Mouse (Mus musculus) adrenal gland, postnatal 4 days (tissue): ENCODE data around the gene Prex1. TPM values are rescaled to one million over a fixed set of nuclear protein-coding genes. Genes with fewer than 3 reads are reported as not detected.

ENCODE experiments used
- DNase-seq, 2 experiments: peaks; one replicate each; pipeline ENCODE4 v3.0.0; 2021 to 2022; ENCODE audit warnings: low spot score in 2 of 2, mixed read lengths in 2 of 2
- total RNA-seq, 2 experiments: library from RNA; stranded (reverse); gene quantifications; 2 replicates each; pipeline ENCODE4 v1.2.3; 2021

Gene Prex1
- total RNA-seq, 2 experiments from 2014 or later = 20.9 to 21.2 TPM

- DNase-seq = no peak
These were observed 14.2 kb upstream of the Prex1 start for GRCm38 (mm10) chr2:166727790-166728189.

DNA sequence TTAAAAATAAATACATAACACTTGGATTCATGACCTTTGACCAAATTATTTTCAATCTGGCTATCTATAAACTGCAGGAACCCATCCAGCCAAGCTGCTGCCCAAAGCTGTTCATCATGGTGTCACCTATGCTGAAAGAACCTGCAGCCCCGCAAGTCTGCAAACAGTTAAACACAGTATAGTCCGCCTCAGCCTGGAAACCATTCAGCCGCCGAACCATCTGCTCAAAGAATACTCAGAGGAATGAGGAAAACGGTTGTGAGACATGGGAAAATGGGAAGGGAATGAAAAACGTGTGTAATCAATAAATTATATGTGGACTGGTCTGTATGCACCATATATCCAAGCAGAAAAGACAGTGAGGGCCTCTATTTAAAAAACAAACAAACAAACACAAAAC is 13.3 kb upstream of the Prex1 start:
- DNase-seq = no peak

GRCm38 (mm10) chr2:166720416-166720815 is 6.8 kb upstream of the Prex1 start:
- no peak for DNase-seq

- DNase-seq = no peak
These were observed 6.3 kb upstream of the Prex1 start for GRCm38 (mm10) chr2:166719930-166720305.

- DNase-seq = no peak
These were observed 5.8 kb upstream of the Prex1 start for GRCm38 (mm10) chr2:166719301-166719929.

- no peak for DNase-seq
These were observed 2.4 kb upstream of the Prex1 start for GRCm38 (mm10) chr2:166716067-166716466.

DNA sequence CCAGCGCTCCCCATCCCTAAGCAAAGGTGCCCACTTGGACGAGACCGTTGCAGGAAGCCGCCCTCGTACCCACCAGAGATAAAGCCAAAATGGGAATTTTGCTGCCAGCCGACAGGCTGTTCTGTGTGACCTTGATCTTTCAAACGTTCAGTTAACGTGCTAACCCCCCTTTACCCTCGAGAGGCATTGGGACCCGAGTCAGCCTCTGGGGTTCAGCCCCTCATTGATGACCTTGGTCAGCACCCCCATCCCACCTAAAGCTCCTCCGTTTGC is 731 bp upstream of the Prex1 start:
- no peak for DNase-seq

- peak in 1 of 2 experiments; percentile 16 for DNase-seq
These were observed 587 bp downstream of the Prex1 start for GRCm38 (mm10) chr2:166712801-166713689.

DNA sequence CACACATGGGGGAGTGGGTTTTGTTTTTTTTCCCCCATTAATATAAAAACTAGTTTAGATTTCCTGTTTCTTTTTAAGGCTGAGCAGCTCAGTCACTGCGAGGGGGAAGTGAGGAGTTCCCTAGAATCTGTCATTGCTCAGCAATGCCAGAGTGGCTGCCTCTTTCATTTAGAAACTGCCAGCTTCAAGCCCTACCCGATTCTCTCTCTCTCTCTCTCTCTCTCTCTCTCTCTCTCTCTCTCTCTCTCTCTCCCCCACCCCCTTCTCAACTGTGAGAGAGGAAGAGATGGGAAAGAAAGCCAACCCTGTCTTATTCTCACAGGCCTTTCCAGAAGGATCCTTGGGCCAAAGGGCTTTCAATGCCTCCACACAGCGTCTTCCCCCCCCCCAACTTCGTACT is 1.3 kb downstream of the Prex1 start:
- DNase-seq = no peak

- DNase-seq = no peak
These were observed 1.9 kb downstream of the Prex1 start for GRCm38 (mm10) chr2:166711681-166712132.

GRCm38 (mm10) chr2:166709883-166710282 is 3.7 kb downstream of the Prex1 start:
- DNase-seq = no peak

DNA sequence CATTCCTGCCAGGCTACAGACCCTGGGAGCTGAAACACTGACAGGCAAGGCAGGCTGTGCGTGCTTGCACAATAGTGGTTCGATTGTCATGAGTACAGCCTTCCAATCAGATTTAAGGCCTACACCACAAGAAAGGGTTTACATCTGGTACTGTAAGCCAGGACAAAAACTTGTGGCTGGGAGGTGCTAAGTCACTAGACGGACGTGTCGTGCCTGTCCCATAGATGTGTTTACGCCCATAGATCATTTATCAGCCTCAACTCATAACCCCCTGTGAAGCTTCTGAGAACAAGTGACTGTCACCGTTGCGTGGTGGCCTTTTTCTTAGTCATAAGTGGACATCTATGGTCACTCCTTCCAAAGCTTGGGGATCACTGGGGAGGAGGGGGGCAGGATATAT is 5.3 kb downstream of the Prex1 start:
- DNase-seq = no peak

- DNase-seq = no peak
These were observed 7.1 kb downstream of the Prex1 start for GRCm38 (mm10) chr2:166706526-166706925.

- DNase-seq = no peak
These were observed 10.1 kb downstream of the Prex1 start for GRCm38 (mm10) chr2:166703491-166703890.

DNA sequence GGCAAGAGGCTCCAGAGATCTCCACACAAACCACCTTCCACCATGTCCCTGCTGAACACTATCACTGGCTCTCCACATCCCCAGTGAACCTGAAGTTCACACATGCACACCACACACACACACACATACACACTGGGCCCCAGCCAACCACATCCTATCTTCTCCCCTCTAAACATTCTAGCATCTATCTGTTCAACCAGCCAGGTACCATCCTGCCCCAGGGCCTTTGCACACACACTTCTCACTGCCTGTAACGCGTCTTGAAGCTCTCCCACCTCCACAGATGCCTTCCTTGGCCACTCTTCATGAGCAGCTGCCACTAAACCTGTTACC is 11.6 kb downstream of the Prex1 start:
- no peak for DNase-seq

GRCm38 (mm10) chr2:166701248-166702112 is 12.2 kb downstream of the Prex1 start:
- DNase-seq = no peak

DNA sequence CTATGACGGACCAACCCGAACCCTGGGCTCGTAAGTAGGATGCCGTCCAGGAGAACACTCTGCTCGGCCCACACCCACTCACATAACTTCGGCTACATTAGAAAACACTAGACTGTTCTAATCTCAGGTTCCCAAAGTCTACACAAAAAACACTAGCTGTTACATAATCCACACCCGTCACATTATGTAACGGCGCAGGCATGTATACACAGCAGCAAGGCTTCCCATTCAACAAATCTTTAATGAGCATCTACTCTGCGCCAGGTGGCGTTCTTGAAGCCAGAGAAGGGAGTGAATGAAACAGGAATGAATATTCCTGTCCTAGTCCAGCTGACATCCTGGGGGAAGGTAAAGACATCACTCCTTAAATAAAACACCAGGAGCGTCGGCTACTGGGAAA is 12.9 kb downstream of the Prex1 start:
- no peak for DNase-seq

- DNase-seq = no peak
These were observed 13.5 kb downstream of the Prex1 start for GRCm38 (mm10) chr2:166700116-166700515.

- DNase-seq = no peak
These were observed 14.1 kb downstream of the Prex1 start for GRCm38 (mm10) chr2:166699552-166699951.

DNA sequence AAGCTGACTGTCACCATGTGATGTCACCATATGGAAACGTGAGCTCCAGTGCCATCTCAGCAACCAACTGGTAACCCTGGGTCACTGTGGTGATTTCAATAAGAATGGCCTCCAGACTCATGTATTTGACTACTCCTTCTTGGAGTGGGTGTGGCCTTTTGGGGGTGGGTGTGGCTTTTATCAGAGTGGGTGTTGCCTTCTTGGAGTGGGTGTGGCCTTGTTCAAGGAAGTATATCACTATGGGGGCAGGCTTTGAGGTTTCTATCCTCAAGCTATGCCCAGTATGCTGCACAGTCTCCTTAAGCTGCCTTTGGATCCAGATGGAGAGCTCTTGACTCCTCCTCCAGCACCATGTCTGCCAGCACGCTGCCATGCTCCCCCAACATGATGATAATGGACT is 19.0 kb downstream of the Prex1 start:
- no peak for DNase-seq

GRCm38 (mm10) chr2:166693394-166693793 is 20.2 kb downstream of the Prex1 start:
- no peak for DNase-seq
